Mouse (Mus musculus) stomach, postnatal 0 days (tissue): ENCODE results near the gene H1foo.

Experiments used
- CTCF ChIP-seq: IDR thresholded peaks from 2 replicates; pipeline ENCODE4 v1.5.1; 2016; ENCODE audit warnings: antibody characterized with exemption, low read depth, mild to moderate bottlenecking, moderate library complexity
- EP300 ChIP-seq: optimal IDR thresholded peaks from 2 replicates; pipeline ENCODE3; 2016; ENCODE audit warnings: antibody characterized with exemption

- no peak for TF ChIP-seq CTCF
- TF ChIP-seq EP300 = no peak
Measured at GRCm38 (mm10) chr6:115909052-115909451, 35.7 kb upstream of the H1foo start.
